Comparison of ENCODE assay signal across 7 mouse cellular contexts in genomic region chr15:85610618-85611218, GRCm38 (mm10). TPM values are rescaled to one million over a fixed set of nuclear protein-coding genes. Genes with fewer than 3 reads are reported as not detected.
DNase-seq lines count a peak whose midpoint lies in the region; ATAC-seq and TF ChIP-seq lines count a peak whose summit lies in the region.

No protein-coding gene starts in this region.

- peak overlapping the region; percentile 71 for H3K27ac ChIP-seq in intestine, embryonic 14.5 days (ENCODE audit: low read depth)
- peak overlapping the region; percentile 61 for H3K27ac ChIP-seq in midbrain, embryonic 13.5 days
- H3K27ac ChIP-seq in small intestine, adult 2 months (ENCODE audit: insufficient read depth, low read depth, low read length), result peak overlapping the region; percentile 82

- no peak overlapping the region for H3K4me2 ChIP-seq in intestine, embryonic 14.5 days (ENCODE audit: low read length)
- no peak overlapping the region for H3K4me2 ChIP-seq in midbrain, embryonic 13.5 days (replicated peaks)

- intact Hi-C loops in gastrocnemius, postnatal 14 days (cut with DNase I; ENCODE audit: low total_unique reads), result loop anchor here (2.0 kb wide), 1 partner anchor 98 kb away; no protein-coding TSS in a partner anchor
- intact Hi-C loops in left cerebral cortex, postnatal 25 days (cut with DNase I), result loop anchor here (1.0 to 5.0 kb wide), 3 partner anchors 60 to 267 kb away; partner anchors contain the start of gene Trmu

- TF ChIP-seq CTCF in small intestine, adult 2 months (IDR thresholded peaks at IDR 0.05; ENCODE audit: extremely low read depth, insufficient read length, insufficient replicate concordance, low read depth, low read length), result peak; percentile 92; the same call in 1 of the 2 replicates

- no peaks in the 10 kb centered on the region for H3K9me3 ChIP-seq in intestine, embryonic 14.5 days (ENCODE audit: control insufficient read depth, low read length)
- H3K9me3 ChIP-seq in midbrain, embryonic 13.5 days, result no peaks in the 10 kb centered on the region

- peaks cover 9% of the 10 kb centered on the region for H3K27me3 ChIP-seq in intestine, embryonic 14.5 days (replicated peaks; ENCODE audit: control insufficient read depth, insufficient read depth, low read length)
- H3K27me3 ChIP-seq in midbrain, embryonic 13.5 days, result peaks cover 22% of the 10 kb centered on the region
- H3K27me3 ChIP-seq in small intestine, adult 2 months (ENCODE audit: control insufficient read depth, insufficient read depth, low read length), result no peaks in the 10 kb centered on the region

- 29% methylated on average over 8 of the region's 8 CpGs for WGBS in intestine, embryonic 14.5 days
- 66% methylated on average over 8 of the region's 8 CpGs for WGBS in midbrain, embryonic 13.5 days
- 21% methylated on average over 8 of the region's 8 CpGs for WGBS in small intestine, adult 2 months

- H3K4me3 ChIP-seq in intestine, embryonic 14.5 days (ENCODE audit: low read depth, low read length), result no peak overlapping the region
- H3K4me3 ChIP-seq in midbrain, embryonic 13.5 days (replicated peaks), result no peak overlapping the region
- H3K4me3 ChIP-seq in small intestine, adult 2 months (ENCODE audit: low read depth, low read length), result no peak overlapping the region

- no peaks in the 10 kb centered on the region for H3K36me3 ChIP-seq in intestine, embryonic 14.5 days (ENCODE audit: control insufficient read depth, insufficient read depth, low read length)
- H3K36me3 ChIP-seq in midbrain, embryonic 13.5 days, result no peaks in the 10 kb centered on the region
- no peaks in the 10 kb centered on the region for H3K36me3 ChIP-seq in small intestine, adult 2 months (ENCODE audit: control insufficient read depth, insufficient read depth, low read length)

- peaks cover 19% of the 10 kb centered on the region for H3K4me1 ChIP-seq in intestine, embryonic 14.5 days (replicated peaks; ENCODE audit: control insufficient read depth, insufficient read depth, low read length)
- peaks cover 34% of the 10 kb centered on the region for H3K4me1 ChIP-seq in midbrain, embryonic 13.5 days (replicated peaks)
- H3K4me1 ChIP-seq in small intestine, adult 2 months (ENCODE audit: control insufficient read depth, insufficient read depth, insufficient read length, low read length), result peaks cover 16% of the 10 kb centered on the region

- 0 out of 2 replicates have a peak overlapping the region, but pooled peaks have one; percentile 3 for H3K9ac ChIP-seq in intestine, embryonic 14.5 days (ENCODE audit: low read length)
- H3K9ac ChIP-seq in midbrain, embryonic 13.5 days (replicated peaks), result 0 out of 2 replicates have a peak overlapping the region, but pooled peaks have one; percentile 14

- no peak for TF ChIP-seq POLR2A in small intestine, adult 2 months (IDR thresholded peaks at IDR 0.05; ENCODE audit: low read depth, low read length)

- peak; percentile 95 to 97 for DNase-seq in adrenal gland, adult (ENCODE audit: inconsistent age in 2 of 2, low spot score in 1 of 2)
- DNase-seq in embryo, embryonic 10 days (ENCODE audit: low spot score), result peak; percentile 83
- peak; percentile 91 for DNase-seq in gastrocnemius, postnatal 14 days
- peak; percentile 84 for DNase-seq in intestine, embryonic 14.5 days (ENCODE audit: low spot score)
- peak; percentile 71 to 91 for DNase-seq in left cerebral cortex, postnatal 25 days (ENCODE audit: low spot score in 2 of 2)

- ATAC-seq in intestine, embryonic 14.5 days (replicated peaks; ENCODE audit: low FRiP score, low TSS enrichment, low read depth), result peak; percentile 83
- peak; percentile 74 for ATAC-seq in midbrain, embryonic 13.5 days

RNA-seq across cellular contexts. Expression of gene Wnt7b, which starts 28.4 kb away (rescaled TPM):
- under 1 TPM; 0.09 to 0.12 TPM for total RNA-seq in gastrocnemius, postnatal 14 days (2021)
- polyA plus RNA-seq in intestine, embryonic 14.5 days (2014; fragmentation: Nextera tagmentation; extraction: Ambion mirVana), result 0.42 and 2.2 TPM in 2 replicates
- total RNA-seq in left cerebral cortex, postnatal 25 days (2021), result 10 to 100 TPM; 31.3 to 34.4 TPM
- polyA plus RNA-seq in midbrain, embryonic 13.5 days (2015; fragmentation: Nextera tagmentation; extraction: Ambion mirVana), result 55.9 and 63.4 TPM in 2 replicates
- 0.14 TPM in 1 of 2 replicates, not detected in the other for polyA plus RNA-seq in small intestine, adult 2 months (2012; rRNA removed)

Comparison
In these comparisons a context has a peak if more than half of its experiments do, and no peak if none do; other contexts are left out.
1. RNA of gene Wnt7b, which starts 28.4 kb away (polyA plus RNA-seq): 55.9 to 63.4 TPM in midbrain, embryonic 13.5 days; 0.42 to 2.2 TPM in intestine, embryonic 14.5 days and 0.14 TPM in small intestine, adult 2 months; every median in the first group is over 10 times any median in the second.
2. Peak in every context shown above with its lines, with median percentiles within 50 percentile points of each other: DNase-seq and H3K27ac ChIP-seq.